In the genomic region with DNA sequence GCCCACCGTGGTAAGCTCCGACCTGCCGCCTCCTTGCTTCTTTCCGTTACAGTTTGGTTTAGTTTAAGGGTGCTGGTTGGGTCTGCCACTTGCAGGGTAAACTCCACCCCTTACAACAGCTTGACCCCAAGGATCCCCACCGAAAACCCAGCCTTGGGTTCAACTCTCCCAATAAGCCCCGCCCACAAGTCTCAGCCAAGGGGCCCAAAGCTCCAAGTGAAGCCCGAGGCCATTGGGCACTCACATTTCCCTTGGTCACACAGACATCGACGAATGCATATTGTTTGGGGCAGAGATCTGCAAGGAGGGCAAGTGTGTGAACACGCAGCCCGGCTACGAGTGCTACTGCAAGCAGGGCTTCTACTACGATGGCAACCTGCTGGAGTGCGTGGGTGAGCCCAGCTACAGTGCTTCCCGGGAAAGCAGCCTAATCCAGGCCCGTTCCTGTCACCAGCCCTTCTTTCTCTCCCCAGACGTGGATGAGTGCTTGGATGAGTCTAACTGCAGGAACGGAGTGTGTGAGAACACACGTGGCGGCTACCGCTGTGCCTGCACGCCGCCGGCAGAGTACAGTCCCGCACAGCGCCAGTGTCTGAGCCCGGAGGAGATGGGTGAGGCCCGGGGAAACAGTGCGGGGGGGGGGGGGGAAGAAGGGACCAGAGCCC, we compare ENCODE assay signal across 8 mouse cellular contexts. TPM values are rescaled to one million over a fixed set of nuclear protein-coding genes. Genes with fewer than 3 reads are reported as not detected.
DNase-seq lines count a peak whose midpoint lies in the region; ATAC-seq and TF ChIP-seq lines count a peak whose summit lies in the region.
"Had no signal": no experiment of that assay in that cellular context is flagged by ENCODE, and none has a peak within 500 bp of the region (broad histone marks: within the 10 kb centered on the region; RNA-seq: fewer than 3 reads in every experiment).

No protein-coding gene starts in this region.

- ATAC-seq in lung, embryonic 15.5 days (ENCODE audit: borderline replicate concordance, extremely low read depth, low FRiP score, low TSS enrichment), result peak; percentile 25; the same call in 1 of the 2 replicates

- no peak overlapping the region for H3K4me3 ChIP-seq in lung, embryonic 15.5 days
- H3K4me3 ChIP-seq in left cerebral cortex, adult 2 months, result no peak overlapping the region
- no peak overlapping the region for H3K4me3 ChIP-seq in myocyte

- H3ac ChIP-seq in myocyte (ENCODE audit: control insufficient read depth, insufficient read length), result no peak overlapping the region

- peaks cover 15% of the 10 kb centered on the region for H3K4me1 ChIP-seq in lung, embryonic 15.5 days

- DNase-seq in lung, postnatal 10 days, result no peak
- DNase-seq in frontal cortex, adult 2 months (ENCODE audit: extremely low spot score in 1 of 2, low spot score in 1 of 2), result peak; percentile 87 to 88
- peak; percentile 70 to 77 for DNase-seq in left cerebral cortex, adult 2 months (ENCODE audit: extremely low spot score in 1 of 2, low spot score in 2 of 2)
- DNase-seq in thymus, postnatal 25 days, result no peak
- DNase-seq in gastrocnemius, postnatal 10 days, result no peak

- H3K36me3 ChIP-seq in lung, embryonic 15.5 days, result peaks cover 58% of the 10 kb centered on the region
- H3K36me3 ChIP-seq in myocyte (ENCODE audit: control insufficient read depth, insufficient read depth), result peaks cover 7% of the 10 kb centered on the region

- 24% methylated on average over 28 of the region's 29 CpGs for WGBS in lung, embryonic 15.5 days

- peak overlapping the region; percentile 28; the same call in 1 of the 2 replicates for H3K4me2 ChIP-seq in lung, embryonic 15.5 days
- no peak overlapping the region for H3K4me2 ChIP-seq in myocyte (ENCODE audit: low read depth)

- no peak overlapping the region for H3K9ac ChIP-seq in lung, embryonic 15.5 days

- H3K9me3 ChIP-seq in lung, embryonic 15.5 days, result no peaks in the 10 kb centered on the region

- TF ChIP-seq POLR2A in myocyte (IDR thresholded peaks at IDR 0.05; ENCODE audit: insufficient read length, low read depth), result no peak

- intact Hi-C loops in left cerebral cortex, adult 2 months (cut with DNase I), result no loop called here

- H3K27me3 ChIP-seq in lung, embryonic 15.5 days, result peaks cover 22% of the 10 kb centered on the region; the same call in 1 of the 2 replicates
- H3K27me3 ChIP-seq in myocyte (ENCODE audit: control insufficient read depth, insufficient read depth, insufficient read length), result no peaks in the 10 kb centered on the region

- no peaks in the 10 kb centered on the region for H3K79me2 ChIP-seq in myocyte (ENCODE audit: control insufficient read depth, insufficient read depth)

- H3K27ac ChIP-seq in lung, embryonic 15.5 days, result no peak overlapping the region
- H3K27ac ChIP-seq in left cerebral cortex, adult 2 months, result no peak overlapping the region
- H3K27ac ChIP-seq: macrophage had no signal

- no peak for TF ChIP-seq CTCF in left cerebral cortex, adult 2 months (IDR thresholded peaks at IDR 0.05)

TF ChIP-seq in myocyte, 11 proteins besides CTCF, POLR2A, EP300 and RAD21:
- no peak for TF ChIP-seq REST (IDR thresholded peaks at IDR 0.05; ENCODE audit: insufficient read depth, insufficient read length)
- TF ChIP-seq USF1 (IDR thresholded peaks at IDR 0.05; ENCODE audit: low read depth), result no peak
- TF ChIP-seq TCF3 (IDR thresholded peaks at IDR 0.05; ENCODE audit: insufficient read length, low read depth), result no peak
- no peak for TF ChIP-seq TCF12 (IDR thresholded peaks at IDR 0.05; ENCODE audit: insufficient read depth, poor library complexity, severe bottlenecking)
- peak; percentile 57 for TF ChIP-seq POLR2AphosphoS2 (IDR thresholded peaks at IDR 0.05; ENCODE audit: insufficient read length, low read depth)

RNA-seq across cellular contexts. Expression of a gene that starts 14.8 kb away (rescaled TPM):
- 76.1 and 83.6 TPM in 2 replicates for polyA plus RNA-seq in lung, embryonic 15.5 days (2015; fragmentation: Nextera tagmentation; extraction: Ambion mirVana)
- polyA plus RNA-seq in frontal cortex, adult 2 months (2012; rRNA removed), result 111 and 120 TPM in 2 replicates
- 10 to 100 TPM; 92.0 to 98.0 TPM for total RNA-seq in left cerebral cortex, adult 2 months (2021)
- polyA plus RNA-seq in myocyte (2012; fragmentation: generic; extraction: Trizol), result 73.5 TPM
- total RNA-seq in gastrocnemius, postnatal 10 days (2021), result 10 to 100 TPM; 56.0 to 59.6 TPM

RNA-seq across cellular contexts. Expression of a gene that starts 15.7 kb away (rescaled TPM):
- 47.2 and 54.9 TPM in 2 replicates for polyA plus RNA-seq in lung, embryonic 15.5 days (2015; fragmentation: Nextera tagmentation; extraction: Ambion mirVana)
- polyA plus RNA-seq in frontal cortex, adult 2 months (2012; rRNA removed), result 81.5 and 87.8 TPM in 2 replicates
- 10 to 100 TPM; 38.9 to 43.1 TPM for total RNA-seq in left cerebral cortex, adult 2 months (2021)
- 100 TPM for polyA plus RNA-seq in myocyte (2012; fragmentation: generic; extraction: Trizol)
- 100 to 1,000 TPM in 1 of 2 experiments, 10 to 100 TPM in 1; 88.0 to 113 TPM for total RNA-seq in gastrocnemius, postnatal 10 days (2021)

RNA-seq across cellular contexts. Expression of a gene that starts 27.0 kb away (rescaled TPM):
- polyA plus RNA-seq in lung, embryonic 15.5 days (2015; fragmentation: Nextera tagmentation; extraction: Ambion mirVana), result 105 and 108 TPM in 2 replicates
- 56.1 and 65.8 TPM in 2 replicates for polyA plus RNA-seq in frontal cortex, adult 2 months (2012; rRNA removed)
- 10 to 100 TPM; 27.5 to 32.4 TPM for total RNA-seq in left cerebral cortex, adult 2 months (2021)
- polyA plus RNA-seq in myocyte (2012; fragmentation: generic; extraction: Trizol), result 77.4 TPM
- 10 to 100 TPM; 43.1 to 44.9 TPM for total RNA-seq in gastrocnemius, postnatal 10 days (2021)

RNA-seq across cellular contexts. Expression of a gene that starts 30.3 kb away (rescaled TPM):
- 23.6 and 24.5 TPM in 2 replicates for polyA plus RNA-seq in lung, embryonic 15.5 days (2015; fragmentation: Nextera tagmentation; extraction: Ambion mirVana)
- polyA plus RNA-seq in frontal cortex, adult 2 months (2012; rRNA removed), result 16.8 and 18.8 TPM in 2 replicates
- 10 to 100 TPM; 21.1 to 30.7 TPM for total RNA-seq in left cerebral cortex, adult 2 months (2021)
- 97.4 TPM for polyA plus RNA-seq in myocyte (2012; fragmentation: generic; extraction: Trizol)
- 100 to 1,000 TPM; 280 to 285 TPM for total RNA-seq in gastrocnemius, postnatal 10 days (2021)

RNA-seq across cellular contexts. Expression of a gene that starts 52.3 kb away (rescaled TPM):
- 0.69 TPM in 1 of 2 replicates, not detected in the other for polyA plus RNA-seq in lung, embryonic 15.5 days (2015; fragmentation: Nextera tagmentation; extraction: Ambion mirVana)
- polyA plus RNA-seq in frontal cortex, adult 2 months (2012; rRNA removed), result 0.22 and 0.27 TPM in 2 replicates
- not detected for total RNA-seq in left cerebral cortex, adult 2 months (2021)
- 0.12 TPM for polyA plus RNA-seq in myocyte (2012; fragmentation: generic; extraction: Trizol)
- not detected for total RNA-seq in gastrocnemius, postnatal 10 days (2021)
- polyA plus RNA-seq: macrophage had no signal

Comparison
In these comparisons a context has a peak if more than half of its experiments do, and no peak if none do; other contexts are left out.
1. DNase-seq: peak in frontal cortex, adult 2 months (2 of 2) and left cerebral cortex, adult 2 months (2 of 2); none in lung, postnatal 10 days (single experiment), thymus, postnatal 25 days (single experiment) and gastrocnemius, postnatal 10 days (single experiment).